Mouse (Mus musculus) midbrain, embryonic 14.5 days (tissue): Measurements from ENCODE around the gene Mrc1. TPM values are rescaled to one million over a fixed set of nuclear protein-coding genes. Genes with fewer than 3 reads are reported as not detected.

Experiments
- ATAC-seq: fragments of 200-750 bp; cut with Nextera tagmentation; 2 replicates; pipeline ENCODE4 v1.8.0; 2017; ENCODE audit warnings: moderate number of reproducible peaks, moderate library complexity; ENCODE audit not compliant: low FRiP score, low TSS enrichment
- DNase-seq: peaks from one replicate; pipeline ENCODE4 v3.0.0-alpha.2; 2015
- H3K27ac ChIP-seq: fragments of 300-500 bp; sonication (generic); replicated peaks from 2 replicates; pipeline ENCODE4 v1.5.1; 2014; ENCODE audit warnings: mild to moderate bottlenecking, low read depth, low read length, moderate library complexity
- H3K27me3 ChIP-seq: fragments of 300-500 bp; sonication (generic); 2 replicates; pipeline ENCODE4 v1.6.1; 2014; ENCODE audit warnings: low read length, control low read depth, mixed read lengths; ENCODE audit not compliant: control insufficient read depth, insufficient read depth
- H3K36me3 ChIP-seq: fragments of 300-500 bp; sonication (generic); 2 replicates; pipeline ENCODE4 v1.6.1; 2014; ENCODE audit warnings: low read length, control low read depth; ENCODE audit not compliant: control insufficient read depth, insufficient read depth
- H3K4me1 ChIP-seq: fragments of 300-500 bp; sonication (generic); 2 replicates; pipeline ENCODE4 v1.6.1; 2014; ENCODE audit warnings: mild to moderate bottlenecking, antibody characterized with exemption, low read length, control low read depth; ENCODE audit not compliant: control insufficient read depth, insufficient read depth
- H3K4me2 ChIP-seq: fragments of 300-500 bp; sonication (generic); 2 replicates; pipeline ENCODE4 v1.6.1; 2014; ENCODE audit warnings: mild to moderate bottlenecking, low read length, moderate library complexity
- H3K4me3 ChIP-seq: fragments of 300-500 bp; sonication (generic); replicated peaks from 2 replicates; pipeline ENCODE4 v1.5.1; 2014; ENCODE audit warnings: low read depth, low read length
- H3K9ac ChIP-seq: fragments of 300-500 bp; sonication (generic); replicated peaks from 2 replicates; pipeline ENCODE4 v1.6.1; 2014; ENCODE audit warnings: mild to moderate bottlenecking, low read length, moderate library complexity
- H3K9me3 ChIP-seq: fragments of 300-500 bp; sonication (generic); 2 replicates; pipeline ENCODE4 v1.6.1; 2016; ENCODE audit warnings: low read length, control low read depth, mixed read lengths; ENCODE audit not compliant: control insufficient read depth
- WGBS: fragments of 180-500 bp; shearing (Covaris S2); extraction: QIAGEN DNeasy Blood & Tissue Kit; methylation state at CpG from one replicate; pipeline ENCODE4 v1.1.7; 2014; 5-methylcytosine and 5-hydroxymethylcytosine counted together
- microRNA counts: library from miRNA; unstranded; fragments of <30 nt; microRNA quantifications from one replicate; lab custom pipeline; 2016
- microRNA-seq: library from miRNA; unstranded; fragments of <30 nt; microRNA quantifications from one replicate; pipeline ENCODE4, GENCODE M21; 2016
- polyA plus RNA-seq: library from polyadenylated mRNA; unstranded; fragments of >200 nt; fragmentation: Nextera tagmentation; extraction: Ambion mirVana; gene quantifications from 2 replicates; pipeline ENCODE4 v1.2.1, GENCODE M21; 2014

Gene Mrc1
- polyA plus RNA-seq, 1 experiment from 2014 or later: 6.8 TPM

- Histone ChIP-seq H3K27me3 (no peaks in the 10 kb centered on the region), H3K4me1 (no peaks in the 10 kb centered on the region), H3K4me2 (no peak overlapping the region), H3K27ac (no peak overlapping the region), H3K36me3 (no peaks in the 10 kb centered on the region), H3K4me3 (no peak overlapping the region), H3K9me3 (0 out of 2 replicates have a peak, but pooled peaks cover 5% of the 10 kb centered on the region), H3K9ac (no peak overlapping the region)
- 80% methylated on average over 4 of the region's 4 CpGs for WGBS
- ATAC-seq (no peak), DNase-seq (no peak)
Observed at GRCm38 (mm10) chr2:14312505-14313380, 83.6 kb downstream of the Mrc1 start.

GRCm38 (mm10) chr2:14315113-14315512 lies 85.9 kb downstream of the Mrc1 start:
- no peak for ATAC-seq
- WGBS: 90% methylated on average over 3 of the region's 3 CpGs
- no peaks in the 10 kb centered on the region for H3K4me1 ChIP-seq

GRCm38 (mm10) chr2:14341652-14342308 lies 112.6 kb downstream of the Mrc1 start:
- WGBS: 83% methylated on average over 14 of the region's 14 CpGs
- no peaks in the 10 kb centered on the region for H3K36me3 ChIP-seq
- no peaks in the 10 kb centered on the region for H3K9me3 ChIP-seq
- H3K4me3 ChIP-seq: no peak overlapping the region
- no peak overlapping the region for H3K27ac ChIP-seq
- peak; percentile 79 for ATAC-seq
- H3K4me2 ChIP-seq: no peak overlapping the region
- H3K4me1 ChIP-seq: no peaks in the 10 kb centered on the region
- H3K27me3 ChIP-seq: no peaks in the 10 kb centered on the region
- no peak overlapping the region for H3K9ac ChIP-seq
- peak; percentile 57 for DNase-seq

More at GRCm38 (mm10) chr2:14315113-14315512, 85.9 kb downstream of the Mrc1 start:
- Histone ChIP-seq H3K9ac (no peak overlapping the region), H3K4me3 (no peak overlapping the region), H3K27ac (no peak overlapping the region), H3K9me3 (0 out of 2 replicates have a peak, but pooled peaks cover 5% of the 10 kb centered on the region), H3K36me3 (no peaks in the 10 kb centered on the region), H3K4me2 (no peak overlapping the region), H3K27me3 (no peaks in the 10 kb centered on the region)
- no peak for DNase-seq

GRCm38 (mm10) chr2:14342309-14342839 lies 113.2 kb downstream of the Mrc1 start:
- Histone ChIP-seq H3K36me3 (no peaks in the 10 kb centered on the region), H3K9me3 (no peaks in the 10 kb centered on the region), H3K9ac (no peak overlapping the region), H3K27me3 (no peaks in the 10 kb centered on the region), H3K4me1 (no peaks in the 10 kb centered on the region), H3K4me2 (no peak overlapping the region), H3K27ac (no peak overlapping the region), H3K4me3 (no peak overlapping the region)
- no peak for ATAC-seq
- no peak for DNase-seq
- WGBS: 89% methylated on average over 8 of the region's 8 CpGs

MicroRNAs within 50 kb of the gene (microRNA counts, 519-probe panel; counts per million panel counts)
- microRNA mmu-miR-511 (lab: Ali Mortazavi, UCI): not detected

Small RNAs within 50 kb of the gene (microRNA-seq; reads per million reads assigned to microRNA genes)
- gene Mir511: 2.2 reads per million, percentile 14 among the genes with 10 or more reads in this experiment

Other genes with a start within 250 kb of the Mrc1 start
- 76.5 and 94.6 TPM in 2 replicates for gene Hacd1, start 173.3 kb upstream of the Mrc1 start, polyA plus RNA-seq
- 138 and 141 TPM in 2 replicates for gene Stam, start 155.3 kb upstream of the Mrc1 start, polyA plus RNA-seq
- 0.08 and 0.18 TPM in 2 replicates for gene Tmem236, start 54.9 kb upstream of the Mrc1 start, polyA plus RNA-seq
- 2.8 and 3.1 TPM in 2 replicates for gene Slc39a12, start 158.9 kb downstream of the Mrc1 start, polyA plus RNA-seq